Mouse (Mus musculus) CH12.LX (cell line): ENCODE results near the gene Zbtb25.

Experiments
- CTCF ChIP-seq, 2 experiments: IDR thresholded peaks in 1 of 2; conservative IDR thresholded peaks in 1 of 2; 2 replicates each; pipeline ENCODE4 v1.5.1; 2011 to 2012; ENCODE audit warnings: low read depth in 2 of 2, low read length in 2 of 2, improper control_type of control experiment in 1 of 2, inconsistent platforms in 1 of 2, mild to moderate bottlenecking in 1 of 2, moderate library complexity in 1 of 2
- E2F4 ChIP-seq: IDR thresholded peaks from 2 replicates; pipeline ENCODE4 v1.6.1; 2011; ENCODE audit warnings: low read depth, low read length, improper control_type of control experiment; ENCODE audit not compliant: insufficient replicate concordance
- ELF1 ChIP-seq: IDR thresholded peaks from 2 replicates; pipeline ENCODE4 v1.6.1; 2014; ENCODE audit warnings: low read depth, mild to moderate bottlenecking, inconsistent platforms, low read length, improper control_type of control experiment
- EP300 ChIP-seq: IDR thresholded peaks from 2 replicates; pipeline ENCODE4 v1.6.1; 2011; ENCODE audit warnings: low read length, improper control_type of control experiment
- HCFC1 ChIP-seq: IDR thresholded peaks from 2 replicates; pipeline ENCODE4 v1.6.1; 2012; ENCODE audit warnings: low read depth, mild to moderate bottlenecking, inconsistent platforms, low read length, improper control_type of control experiment
- MAX ChIP-seq: IDR thresholded peaks from 2 replicates; pipeline ENCODE4 v1.6.1; 2011; ENCODE audit warnings: low read length, improper control_type of control experiment
- MYC ChIP-seq: IDR thresholded peaks from 2 replicates; pipeline ENCODE4 v1.6.1; 2011; ENCODE audit warnings: low read depth, mild to moderate bottlenecking, improper control_type of control experiment, low read length
- POLR2AphosphoS2 ChIP-seq: IDR thresholded peaks from 2 replicates; pipeline ENCODE4 v1.6.1; 2011; ENCODE audit warnings: low read depth, low read length, improper control_type of control experiment
- RCOR1 ChIP-seq: conservative IDR thresholded peaks from 2 replicates; pipeline ENCODE4 v1.6.1; 2012; ENCODE audit warnings: low read depth, mild to moderate bottlenecking, inconsistent platforms, low read length, improper control_type of control experiment
- SIN3A ChIP-seq: IDR thresholded peaks from 2 replicates; pipeline ENCODE4 v1.6.1; 2012; ENCODE audit warnings: low read length, improper control_type of control experiment, inconsistent platforms
- ZKSCAN1 ChIP-seq: IDR thresholded peaks from 2 replicates; pipeline ENCODE4 v1.6.1; 2012; ENCODE audit warnings: low read depth, inconsistent platforms, low read length, improper control_type of control experiment, borderline replicate concordance

GRCm38 (mm10) chr12:76374911-76375310 lies 5.5 kb upstream of the Zbtb25 start:
- TF ChIP-seq RCOR1 (no peak), EP300 (no peak), MYC (no peak), HCFC1 (no peak), MAX (no peak), ZKSCAN1 (no peak), ELF1 (peak; percentile 11; the same call in 1 of the 2 replicates), E2F4 (no peak), SIN3A (no peak), CTCF (conservative IDR thresholded peaks at IDR 0.05 in 1 of 2, IDR thresholded peaks at IDR 0.05 in 1 of 2; ENCODE audit: low read depth in 2 of 2, low read length in 2 of 2) (no peak), POLR2AphosphoS2 (no peak)
